Mouse (Mus musculus) lung, embryonic 16.5 days (tissue): ENCODE data around the gene Klhdc8a. TPM values are rescaled to one million over a fixed set of nuclear protein-coding genes. Genes with fewer than 3 reads are reported as not detected.
A peak's percentile ranks its signal among the peaks of the same experiment; 100 is the strongest.

ENCODE experiments used
- ATAC-seq: fragments of 200-750 bp; cut with Nextera tagmentation; 2 replicates; pipeline ENCODE4 v1.8.0; 2017; ENCODE audit warnings: low read depth, mild to moderate bottlenecking, moderate library complexity
- H3K27ac ChIP-seq: fragments of 300-500 bp; sonication (generic); 2 replicates; pipeline ENCODE4 v1.5.1; 2014; ENCODE audit warnings: mild to moderate bottlenecking, control low read depth, low read length
- H3K27me3 ChIP-seq: fragments of 300-500 bp; sonication (generic); 2 replicates; pipeline ENCODE4 v1.6.1; 2014; ENCODE audit warnings: low read depth, low read length, mixed read lengths; ENCODE audit not compliant: control insufficient read depth, insufficient read depth
- H3K36me3 ChIP-seq: fragments of 300-500 bp; sonication (generic); 2 replicates; pipeline ENCODE4 v1.6.1; 2014; ENCODE audit warnings: low read length; ENCODE audit not compliant: control insufficient read depth, insufficient read depth
- H3K4me1 ChIP-seq: fragments of 300-500 bp; sonication (generic); replicated peaks from 2 replicates; pipeline ENCODE4 v1.6.1; 2014; ENCODE audit warnings: low read length, mixed read lengths; ENCODE audit not compliant: control insufficient read depth, insufficient read depth
- H3K4me2 ChIP-seq: fragments of 300-500 bp; sonication (generic); 2 replicates; pipeline ENCODE4 v1.6.1; 2014; ENCODE audit warnings: low read depth, low read length, control low read depth
- H3K4me3 ChIP-seq: fragments of 300-500 bp; sonication (generic); 2 replicates; pipeline ENCODE4 v1.5.1; 2014; ENCODE audit warnings: mild to moderate bottlenecking, low read length, control low read depth
- H3K9ac ChIP-seq: fragments of 300-500 bp; sonication (generic); 2 replicates; pipeline ENCODE4 v1.6.1; 2014; ENCODE audit warnings: low read length, control low read depth
- H3K9me3 ChIP-seq: fragments of 300-500 bp; sonication (generic); 2 replicates; pipeline ENCODE4 v1.6.1; 2016; ENCODE audit warnings: low read length; ENCODE audit not compliant: control insufficient read depth
- WGBS: fragments of 180-500 bp; shearing (Covaris S2); extraction: QIAGEN DNeasy Blood & Tissue Kit; methylation state at CpG from one replicate; pipeline ENCODE4 v1.1.7; 2014; 5-methylcytosine and 5-hydroxymethylcytosine counted together
- polyA plus RNA-seq: library from polyadenylated mRNA; unstranded; fragments of >200 nt; fragmentation: Nextera tagmentation; extraction: Ambion mirVana; gene quantifications from 2 replicates; pipeline ENCODE4 v1.2.1, GENCODE M21; 2015

The Klhdc8a gene
- polyA plus RNA-seq, 1 experiment from 2014 or later: 0.50 TPM

GRCm38 (mm10) chr1:132354234-132354633, 55.8 kb downstream of the Klhdc8a start:
- Histone ChIP-seq H3K27me3 (no peaks in the 10 kb centered on the region), H3K9ac (no peak overlapping the region), H3K4me3 (no peak overlapping the region), H3K9me3 (peaks cover 3% of the 10 kb centered on the region; the same call in 1 of the 2 replicates), H3K4me1 (peaks cover 6% of the 10 kb centered on the region), H3K36me3 (peaks cover 11% of the 10 kb centered on the region; the same call in 1 of the 2 replicates), H3K4me2 (no peak overlapping the region), H3K27ac (no peak overlapping the region)
- 62% methylated on average over 9 of the region's 9 CpGs for WGBS
- ATAC-seq: no peak

- H3K4me2 ChIP-seq: no peak overlapping the region
- H3K4me3 ChIP-seq: no peak overlapping the region
- peaks cover 3% of the 10 kb centered on the region; the same call in 1 of the 2 replicates for H3K9me3 ChIP-seq
- no peaks in the 10 kb centered on the region for H3K27me3 ChIP-seq
- H3K9ac ChIP-seq: no peak overlapping the region
- WGBS: 58% methylated on average over 6 of the region's 6 CpGs
- no peak overlapping the region for H3K27ac ChIP-seq
- peaks cover 19% of the 10 kb centered on the region for H3K36me3 ChIP-seq
- H3K4me1 ChIP-seq: peaks cover 6% of the 10 kb centered on the region
- ATAC-seq: peak; percentile 39; the same call in 1 of the 2 replicates
Measured at GRCm38 (mm10) chr1:132355162-132355601, 56.8 kb downstream of the Klhdc8a start.

GRCm38 (mm10) chr1:132355841-132356242, 57.4 kb downstream of the Klhdc8a start:
- H3K4me2 ChIP-seq: no peak overlapping the region
- peak; percentile 60 for ATAC-seq
- H3K36me3 ChIP-seq: peaks cover 26% of the 10 kb centered on the region
- H3K4me1 ChIP-seq: peaks cover 6% of the 10 kb centered on the region
- 0% methylated on average over 3 of the region's 3 CpGs for WGBS
- no peak overlapping the region for H3K27ac ChIP-seq
- H3K4me3 ChIP-seq: no peak overlapping the region
- peaks cover 2% of the 10 kb centered on the region; the same call in 1 of the 2 replicates for H3K9me3 ChIP-seq
- H3K9ac ChIP-seq: no peak overlapping the region
- no peaks in the 10 kb centered on the region for H3K27me3 ChIP-seq

GRCm38 (mm10) chr1:132356841-132357240, 58.4 kb downstream of the Klhdc8a start:
- Histone ChIP-seq H3K27me3 (no peaks in the 10 kb centered on the region), H3K27ac (no peak overlapping the region)
- ATAC-seq: 0 out of 2 replicates have a peak, but pooled peaks have one; percentile 13

More at GRCm38 (mm10) chr1:132356841-132357240, 58.4 kb downstream of the Klhdc8a start:
- Histone ChIP-seq H3K36me3 (peaks cover 28% of the 10 kb centered on the region), H3K4me2 (no peak overlapping the region), H3K4me3 (no peak overlapping the region), H3K9me3 (no peaks in the 10 kb centered on the region), H3K9ac (no peak overlapping the region), H3K4me1 (peaks cover 6% of the 10 kb centered on the region)
- 28% methylated on average over 1 of the region's 1 CpGs for whole genome bisulfite sequencing

Other genes with a start within 250 kb of the Klhdc8a start
- 16.6 and 19.3 TPM in 2 replicates for gene Mfsd4a, start 230.6 kb upstream of the Klhdc8a start, polyA plus RNA-seq
- 8.7 and 9.0 TPM in 2 replicates for gene Cdk18, start 158.9 kb upstream of the Klhdc8a start, polyA plus RNA-seq
- gene Lemd1, start 107.2 kb upstream of the Klhdc8a start, polyA plus RNA-seq: 1.2 and 1.8 TPM in 2 replicates
- 0.50 and 0.63 TPM in 2 replicates for gene AC124108.1, start 107.2 kb upstream of the Klhdc8a start, polyA plus RNA-seq
- 0.63 TPM in 1 of 2 replicates, not detected in the other for gene Gm10188, start 68.9 kb upstream of the Klhdc8a start, polyA plus RNA-seq
- gene Nuak2, start 17.5 kb downstream of the Klhdc8a start, polyA plus RNA-seq: 23.4 TPM in 2 replicates
- 11.0 and 16.3 TPM in 2 replicates for gene Tmcc2, start 92.7 kb downstream of the Klhdc8a start, polyA plus RNA-seq
- 15.5 and 16.6 TPM in 2 replicates for gene Dstyk, start 118.9 kb downstream of the Klhdc8a start, polyA plus RNA-seq
- 45.6 and 46.8 TPM in 2 replicates for gene Rbbp5, start 178.7 kb downstream of the Klhdc8a start, polyA plus RNA-seq
- gene Tmem81, start 207.6 kb downstream of the Klhdc8a start, polyA plus RNA-seq: 2.1 and 2.2 TPM in 2 replicates
- gene Cntn2, start 244.6 kb downstream of the Klhdc8a start, polyA plus RNA-seq: 0.09 TPM in 2 replicates